Mouse (Mus musculus) neural tube, embryonic 12.5 days (tissue): Measurements from ENCODE around the gene Pet100. TPM values are rescaled to one million over a fixed set of nuclear protein-coding genes. Genes with fewer than 3 reads are reported as not detected.

ENCODE experiments used
- ATAC-seq: fragments of 200-750 bp; cut with Nextera tagmentation; 2 replicates; pipeline ENCODE4 v1.8.0; 2017; ENCODE audit warnings: low read depth, mild to moderate bottlenecking, moderate TSS enrichment, moderate library complexity; ENCODE audit not compliant: low FRiP score
- H3K27ac ChIP-seq: fragments of 300-500 bp; sonication (generic); 2 replicates; pipeline ENCODE4 v1.5.1; 2016
- H3K27me3 ChIP-seq: fragments of 300-500 bp; sonication (generic); replicated peaks from 2 replicates; pipeline ENCODE4 v1.6.1; 2016; ENCODE audit warnings: mild to moderate bottlenecking
- H3K36me3 ChIP-seq: fragments of 300-500 bp; sonication (generic); 2 replicates; pipeline ENCODE4 v1.6.1; 2016; ENCODE audit warnings: mild to moderate bottlenecking
- H3K4me1 ChIP-seq: fragments of 300-500 bp; sonication (generic); 2 replicates; pipeline ENCODE4 v1.6.1; 2016
- H3K4me2 ChIP-seq: fragments of 300-500 bp; sonication (generic); replicated peaks from 2 replicates; pipeline ENCODE4 v1.6.1; 2016; ENCODE audit warnings: mild to moderate bottlenecking
- H3K4me3 ChIP-seq: fragments of 300-500 bp; sonication (generic); 2 replicates; pipeline ENCODE4 v1.5.1; 2016
- H3K9ac ChIP-seq: fragments of 300-500 bp; sonication (generic); 2 replicates; pipeline ENCODE4 v1.6.1; 2016; ENCODE audit warnings: mild to moderate bottlenecking
- H3K9me3 ChIP-seq: fragments of 300-500 bp; sonication (generic); 2 replicates; pipeline ENCODE4 v1.6.1; 2016; ENCODE audit warnings: mild to moderate bottlenecking
- WGBS: fragments of 180-500 bp; shearing (Covaris S2); methylation state at CpG from one replicate; pipeline ENCODE4 v1.1.7; 2016; 5-methylcytosine and 5-hydroxymethylcytosine counted together
- polyA plus RNA-seq: library from polyadenylated mRNA; unstranded; fragments of >200 nt; fragmentation: Nextera tagmentation; extraction: Ambion mirVana; gene quantifications from 2 replicates; pipeline ENCODE4 v1.2.1, GENCODE M21; 2016

Pet100 gene
- polyA plus RNA-seq, 1 experiment from 2014 or later, result 134 TPM

DNA sequence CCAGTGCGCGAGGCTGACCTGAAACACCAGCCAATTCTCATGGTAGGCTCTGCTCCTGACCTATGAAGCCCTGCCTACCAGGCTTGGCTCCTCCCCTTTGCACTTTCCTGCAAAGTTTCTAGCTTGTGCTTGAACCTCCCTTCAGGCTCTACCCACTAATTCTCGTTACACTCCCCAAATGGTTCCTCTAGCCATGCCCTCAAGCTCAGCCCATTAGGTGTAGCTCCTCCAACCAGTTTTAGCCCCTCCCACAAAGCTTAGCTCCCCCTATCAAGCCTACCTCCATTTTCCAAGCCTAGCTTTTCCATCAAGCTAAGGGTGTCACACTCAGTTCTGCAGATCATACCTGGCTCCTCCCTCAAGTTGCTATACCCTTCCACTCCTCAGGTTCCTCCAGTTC is 23.3 kb upstream of the Pet100 start:
- Histone ChIP-seq H3K36me3 (peaks cover 29% of the 10 kb centered on the region), H3K9ac (no peak overlapping the region), H3K4me2 (no peak overlapping the region), H3K9me3 (no peaks in the 10 kb centered on the region), H3K27ac (no peak overlapping the region), H3K4me3 (no peak overlapping the region), H3K4me1 (no peaks in the 10 kb centered on the region), H3K27me3 (no peaks in the 10 kb centered on the region)
- 76% methylated on average over 3 of the region's 3 CpGs for WGBS
- ATAC-seq, result no peak

DNA sequence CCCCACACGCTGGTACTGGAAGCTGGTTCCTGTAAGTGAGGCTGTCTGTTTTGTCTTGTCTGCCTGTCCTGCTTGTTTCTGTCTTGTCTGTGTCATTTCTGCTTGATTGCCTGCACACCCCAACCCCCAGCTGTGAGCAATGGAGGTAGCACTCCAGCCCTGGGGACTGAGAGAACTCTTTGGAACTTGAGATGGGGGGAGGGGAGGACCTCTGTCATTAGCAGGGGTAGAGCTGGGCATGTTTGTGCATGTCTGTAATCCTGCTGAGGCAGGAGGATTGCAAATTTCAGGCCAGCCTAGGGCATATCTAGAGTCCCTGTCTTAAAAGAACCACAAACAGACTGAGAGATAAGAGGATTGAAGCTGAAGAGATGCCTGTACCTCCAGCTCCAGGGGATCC is 22.1 kb upstream of the Pet100 start:
- Histone ChIP-seq H3K9me3 (no peaks in the 10 kb centered on the region), H3K4me2 (no peak overlapping the region), H3K9ac (no peak overlapping the region), H3K4me1 (no peaks in the 10 kb centered on the region), H3K4me3 (no peak overlapping the region), H3K27me3 (no peaks in the 10 kb centered on the region), H3K36me3 (peaks cover 41% of the 10 kb centered on the region), H3K27ac (no peak overlapping the region)
- ATAC-seq, result no peak
- WGBS, result 44% methylated on average over 1 of the region's 1 CpGs

DNA sequence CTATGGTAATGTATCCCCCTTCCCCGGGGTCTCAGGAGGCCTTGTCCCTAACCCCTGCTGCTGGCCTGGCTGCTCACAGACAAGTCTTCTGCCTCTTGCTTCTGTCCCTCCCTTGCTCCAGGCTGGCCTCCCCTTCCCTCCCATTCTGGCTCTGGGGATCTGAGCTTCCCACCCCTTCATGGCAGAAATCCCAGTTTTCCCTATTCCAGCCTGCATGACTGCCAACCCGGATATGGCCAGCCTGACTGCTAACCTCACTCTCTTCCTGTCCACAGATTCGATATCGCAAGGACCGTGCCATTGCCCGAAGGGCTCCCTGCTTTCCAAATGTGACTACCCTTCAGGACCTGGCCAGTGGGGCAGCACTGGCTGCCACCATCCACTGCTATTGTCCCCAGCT is 20.9 kb upstream of the Pet100 start:
- H3K4me2 ChIP-seq, result no peak overlapping the region
- peaks cover 46% of the 10 kb centered on the region for H3K36me3 ChIP-seq
- no peaks in the 10 kb centered on the region for H3K4me1 ChIP-seq
- no peak overlapping the region for H3K27ac ChIP-seq
- no peak for ATAC-seq
- no peak overlapping the region for H3K4me3 ChIP-seq
- H3K27me3 ChIP-seq, result no peaks in the 10 kb centered on the region
- no peak overlapping the region for H3K9ac ChIP-seq
- WGBS, result 94% methylated on average over 6 of the region's 6 CpGs
- H3K9me3 ChIP-seq, result no peaks in the 10 kb centered on the region

DNA sequence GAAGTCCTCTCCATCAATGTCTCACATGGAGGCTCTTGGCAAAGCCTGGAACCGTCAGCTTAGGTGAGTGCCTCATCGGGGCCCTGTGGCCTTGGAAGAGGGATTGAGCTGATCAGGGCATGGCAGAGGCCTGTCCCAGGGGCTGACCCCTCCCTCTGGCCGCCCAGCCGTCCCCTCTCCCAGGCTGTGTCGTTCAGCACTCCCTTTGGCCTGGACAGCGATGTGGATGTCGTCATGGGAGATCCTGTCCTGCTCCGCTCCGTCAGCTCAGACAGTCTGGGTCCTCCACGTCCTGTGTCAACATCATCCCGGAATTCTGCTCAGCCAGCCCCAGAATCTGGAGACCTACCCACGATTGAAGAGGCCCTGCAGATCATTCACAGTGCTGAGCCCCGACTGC is 17.9 kb upstream of the Pet100 start:
- H3K27ac ChIP-seq, result no peak overlapping the region
- H3K36me3 ChIP-seq, result peaks cover 74% of the 10 kb centered on the region
- H3K9ac ChIP-seq, result no peak overlapping the region
- no peaks in the 10 kb centered on the region for H3K4me1 ChIP-seq
- no peak for ATAC-seq
- H3K4me3 ChIP-seq, result no peak overlapping the region
- no peak overlapping the region for H3K4me2 ChIP-seq
- H3K27me3 ChIP-seq, result no peaks in the 10 kb centered on the region
- H3K9me3 ChIP-seq, result no peaks in the 10 kb centered on the region
- 84% methylated on average over 13 of the region's 13 CpGs for WGBS

- Histone ChIP-seq H3K9me3 (no peaks in the 10 kb centered on the region), H3K4me2 (no peak overlapping the region), H3K27ac (no peak overlapping the region), H3K4me1 (no peaks in the 10 kb centered on the region), H3K9ac (no peak overlapping the region), H3K4me3 (no peak overlapping the region), H3K36me3 (peaks cover 91% of the 10 kb centered on the region), H3K27me3 (no peaks in the 10 kb centered on the region)
- WGBS, result 91% methylated on average over 16 of the region's 16 CpGs
- no peak for ATAC-seq
Observed at GRCm38 (mm10) chr8:3606593-3606992, 14.8 kb upstream of the Pet100 start.

GRCm38 (mm10) chr8:3607822-3608221 is 13.5 kb upstream of the Pet100 start:
- no peaks in the 10 kb centered on the region for H3K27me3 ChIP-seq

DNA sequence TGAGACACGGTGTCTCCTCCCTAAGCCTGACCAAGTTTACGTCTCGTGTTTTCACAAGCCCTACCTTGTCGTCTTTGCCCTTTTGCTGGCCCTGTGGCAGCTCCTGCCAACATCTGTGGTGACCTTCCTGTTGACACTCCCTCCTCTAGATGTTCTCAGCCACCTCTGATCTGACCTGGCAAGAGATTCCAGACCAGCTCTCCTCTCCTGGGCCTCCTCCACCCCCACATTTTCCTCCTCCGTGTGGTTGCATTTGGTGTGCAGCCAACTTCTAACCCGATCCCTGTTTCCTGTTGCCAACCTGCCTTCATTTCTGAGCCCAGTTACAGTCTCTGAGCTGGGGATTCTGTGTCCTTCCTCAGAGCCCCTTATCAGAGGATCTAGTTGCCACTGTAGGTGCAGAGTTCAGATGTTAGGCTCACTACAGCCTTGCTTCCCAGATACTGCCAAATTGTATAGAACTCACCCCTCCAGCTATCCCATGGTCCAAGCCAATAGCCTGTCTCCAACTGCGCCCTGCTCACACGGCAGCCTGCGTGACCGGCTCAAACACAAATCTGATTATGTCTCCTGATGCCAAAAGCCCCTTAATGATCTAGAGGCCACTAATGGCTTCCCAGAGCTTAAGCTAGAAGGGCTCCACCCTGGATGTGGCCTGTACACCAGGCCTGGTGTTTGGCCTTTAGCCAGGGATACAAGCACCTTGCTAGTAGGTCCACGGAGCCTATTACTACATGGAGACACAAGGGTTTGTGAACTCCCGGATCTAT is 12.1 kb upstream of the Pet100 start:
- no peaks in the 10 kb centered on the region for H3K4me1 ChIP-seq
- no peaks in the 10 kb centered on the region for H3K9me3 ChIP-seq
- no peak overlapping the region for H3K27ac ChIP-seq
- WGBS, result 93% methylated on average over 12 of the region's 12 CpGs
- H3K4me3 ChIP-seq, result no peak overlapping the region
- no peak for ATAC-seq
- no peaks in the 10 kb centered on the region for H3K27me3 ChIP-seq
- no peak overlapping the region for H3K9ac ChIP-seq
- peaks cover 91% of the 10 kb centered on the region for H3K36me3 ChIP-seq
- H3K4me2 ChIP-seq, result no peak overlapping the region

More at GRCm38 (mm10) chr8:3607822-3608221, 13.5 kb upstream of the Pet100 start:
- H3K4me3 ChIP-seq, result no peak overlapping the region
- no peaks in the 10 kb centered on the region for H3K4me1 ChIP-seq
- peaks cover 91% of the 10 kb centered on the region for H3K36me3 ChIP-seq
- no peaks in the 10 kb centered on the region for H3K9me3 ChIP-seq
- no peak overlapping the region for H3K9ac ChIP-seq
- WGBS, result 89% methylated on average over 7 of the region's 7 CpGs
- H3K27ac ChIP-seq, result no peak overlapping the region
- no peak for ATAC-seq
- no peak overlapping the region for H3K4me2 ChIP-seq

DNA sequence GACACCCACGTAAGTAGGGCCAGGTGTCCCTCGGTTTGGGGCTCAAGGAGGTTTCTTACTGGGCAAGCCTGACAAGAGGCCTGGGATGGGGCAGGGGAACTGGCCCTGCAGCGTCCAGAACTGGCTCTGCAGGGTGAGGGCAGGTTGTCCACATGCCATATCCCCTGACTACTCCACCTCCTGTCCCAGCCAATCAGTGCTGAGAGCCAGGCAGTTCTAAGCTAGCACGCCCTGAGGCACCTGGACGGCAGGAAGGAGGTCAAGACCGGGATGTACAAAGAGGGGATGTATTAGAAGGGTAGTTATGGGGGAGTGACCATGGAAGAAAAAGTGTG is 11.6 kb upstream of the Pet100 start:
- Histone ChIP-seq H3K4me3 (no peak overlapping the region), H3K9ac (no peak overlapping the region), H3K4me1 (no peaks in the 10 kb centered on the region), H3K27me3 (no peaks in the 10 kb centered on the region), H3K4me2 (no peak overlapping the region), H3K36me3 (peaks cover 91% of the 10 kb centered on the region), H3K9me3 (no peaks in the 10 kb centered on the region), H3K27ac (no peak overlapping the region)
- ATAC-seq, result no peak
- 87% methylated on average over 6 of the region's 6 CpGs for WGBS

GRCm38 (mm10) chr8:3622119-3622518 is 771 bp downstream of the Pet100 start:
- no peak for ATAC-seq
- peaks cover 17% of the 10 kb centered on the region for H3K4me1 ChIP-seq
- WGBS, result 70% methylated on average over 8 of the region's 8 CpGs
- H3K27me3 ChIP-seq, result no peaks in the 10 kb centered on the region
- H3K4me2 ChIP-seq, result peak overlapping the region; percentile 65
- H3K36me3 ChIP-seq, result peaks cover 17% of the 10 kb centered on the region
- H3K4me3 ChIP-seq, result peak overlapping the region; percentile 82
- H3K27ac ChIP-seq, result no peak overlapping the region
- no peaks in the 10 kb centered on the region for H3K9me3 ChIP-seq
- peak overlapping the region; percentile 67 for H3K9ac ChIP-seq

GRCm38 (mm10) chr8:3625445-3625844 is 4.1 kb downstream of the Pet100 start, which contains the start of gene Pcp2:
TSS of gene Pcp2 (minus strand) at chr8:3625545.
- no peak within 1 kb of the TSS for H3K4me3 ChIP-seq
- peaks cover 4% of the 10 kb centered on the region; the same call in 1 of the 2 replicates for H3K27me3 ChIP-seq
- no peaks in the 10 kb centered on the region for H3K36me3 ChIP-seq
- no peak within 1 kb of the TSS for H3K4me2 ChIP-seq
- H3K9ac ChIP-seq, result no peak within 1 kb of the TSS
- WGBS, result 73% methylated on average over 1 of the region's 1 CpGs
- H3K9me3 ChIP-seq, result no peaks in the 10 kb centered on the region
- no peak for ATAC-seq
- no peak within 1 kb of the TSS for H3K27ac ChIP-seq
- H3K4me1 ChIP-seq, result peaks cover 9% of the 10 kb centered on the region

- H3K27me3 ChIP-seq, result peaks cover 4% of the 10 kb centered on the region; the same call in 1 of the 2 replicates
Observed at GRCm38 (mm10) chr8:3626971-3627370, 5.6 kb downstream of the Pet100 start.

GRCm38 (mm10) chr8:3628014-3628413 is 6.7 kb downstream of the Pet100 start:
- Histone ChIP-seq H3K4me3 (no peak overlapping the region), H3K27me3 (peaks cover 4% of the 10 kb centered on the region; the same call in 1 of the 2 replicates), H3K27ac (no peak overlapping the region), H3K4me1 (peaks cover 7% of the 10 kb centered on the region; the same call in 1 of the 2 replicates), H3K9me3 (no peaks in the 10 kb centered on the region), H3K4me2 (no peak overlapping the region), H3K36me3 (no peaks in the 10 kb centered on the region), H3K9ac (no peak overlapping the region)
- ATAC-seq, result no peak
- 34% methylated on average over 5 of the region's 5 CpGs for WGBS

More at GRCm38 (mm10) chr8:3626971-3627370, 5.6 kb downstream of the Pet100 start:
- Histone ChIP-seq H3K36me3 (no peaks in the 10 kb centered on the region), H3K27ac (no peak overlapping the region), H3K4me3 (no peak overlapping the region), H3K9ac (no peak overlapping the region), H3K9me3 (no peaks in the 10 kb centered on the region), H3K4me1 (peaks cover 13% of the 10 kb centered on the region), H3K4me2 (no peak overlapping the region)
- 63% methylated on average over 5 of the region's 5 CpGs for WGBS
- ATAC-seq, result no peak
